Mouse (Mus musculus): ENCODE data around the gene Nphp4. TPM values are rescaled to one million over a fixed set of nuclear protein-coding genes. Genes with fewer than 3 reads are reported as not detected.

Gene Nphp4
- total and polyA plus RNA-seq, 3 experiments = 0.57 to 1.3 (median 0.70) TPM

DNA sequence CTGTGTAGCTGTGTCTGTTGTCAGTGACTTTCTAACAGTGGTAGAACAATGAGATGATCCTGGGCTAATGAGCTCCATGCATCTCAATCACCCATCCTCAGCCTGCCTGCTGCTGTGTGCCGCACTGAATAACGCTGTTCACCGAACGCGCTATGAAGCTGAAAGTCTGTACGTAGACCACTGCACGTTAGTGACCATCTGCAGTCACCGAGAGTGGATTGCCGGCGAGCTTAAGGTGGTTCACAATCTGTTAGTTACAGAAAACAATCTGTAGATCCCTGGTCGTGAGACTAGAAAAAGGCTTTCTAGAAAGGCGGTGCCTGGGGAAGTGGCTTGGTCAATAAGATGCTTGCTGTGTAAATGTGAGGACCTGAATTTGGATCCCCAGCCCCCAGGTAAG, 22.4 kb upstream of the Nphp4 start:
- intact Hi-C loops (cut with DNase I) = no loop called here
- no peak overlapping the region for H3K27ac ChIP-seq
- no peak overlapping the region for H3K4me3 ChIP-seq
- no peak overlapping the region for H3K9ac ChIP-seq (ENCODE audit: low read depth, low read length)
- WGBS = 89% methylated on average over 12 of the region's 12 CpGs
- no peak for DNase-seq
- H3K27me3 ChIP-seq (ENCODE audit: control insufficient read depth, insufficient read depth, low read length) = no peaks in the 10 kb centered on the region
- H3K4me1 ChIP-seq (ENCODE audit: control insufficient read depth, insufficient read depth, low read length) = no peaks in the 10 kb centered on the region
- no peaks in the 10 kb centered on the region for H3K79me2 ChIP-seq (replicated peaks; ENCODE audit: control insufficient read depth, insufficient read depth, low read length)
- TF ChIP-seq EP300 (IDR thresholded peaks at IDR 0.05; ENCODE audit: insufficient read depth, low read depth, low read length) (no peak), POLR2A (IDR thresholded peaks at IDR 0.05; ENCODE audit: insufficient read depth, low read depth, low read length) (no peak), CTCF (IDR thresholded peaks at IDR 0.05) (no peak)
- H3K36me3 ChIP-seq (ENCODE audit: control insufficient read depth, insufficient read depth, low read length) = no peaks in the 10 kb centered on the region

DNA sequence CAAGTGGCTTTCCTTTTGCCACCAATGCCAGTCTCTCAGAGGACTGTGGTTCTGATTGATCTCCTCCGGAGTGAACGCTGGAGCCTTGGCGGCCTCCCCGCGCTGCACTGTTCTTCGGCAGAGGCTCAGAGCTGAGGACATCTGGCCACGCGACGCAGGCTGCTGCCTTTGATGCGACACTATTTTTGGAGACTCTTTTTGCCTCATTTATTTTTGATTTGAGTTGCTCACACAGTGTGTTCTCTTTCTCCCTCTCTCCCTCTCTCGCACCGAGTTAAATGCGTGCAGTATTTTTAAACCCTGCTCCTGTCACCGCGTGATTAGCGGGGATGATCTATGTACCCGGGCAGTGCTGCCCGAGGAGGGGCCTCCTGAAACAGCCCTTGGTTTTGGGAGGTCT, 19.9 kb upstream of the Nphp4 start:
- no peak overlapping the region for H3K9ac ChIP-seq (ENCODE audit: low read depth, low read length)
- intact Hi-C loops (cut with DNase I) = no loop called here
- H3K79me2 ChIP-seq (replicated peaks; ENCODE audit: control insufficient read depth, insufficient read depth, low read length) = no peaks in the 10 kb centered on the region
- no peaks in the 10 kb centered on the region for H3K27me3 ChIP-seq (ENCODE audit: control insufficient read depth, insufficient read depth, low read length)
- no peaks in the 10 kb centered on the region for H3K4me1 ChIP-seq (ENCODE audit: control insufficient read depth, insufficient read depth, low read length)
- no peak for TF ChIP-seq CTCF (IDR thresholded peaks at IDR 0.05)
- no peak for TF ChIP-seq EP300 (IDR thresholded peaks at IDR 0.05; ENCODE audit: insufficient read depth, low read depth, low read length)
- no peak for TF ChIP-seq POLR2A (IDR thresholded peaks at IDR 0.05; ENCODE audit: insufficient read depth, low read depth, low read length)
- DNase-seq = no peak
- H3K4me3 ChIP-seq = no peak overlapping the region
- no peaks in the 10 kb centered on the region for H3K36me3 ChIP-seq (ENCODE audit: control insufficient read depth, insufficient read depth, low read length)
- WGBS = 49% methylated on average over 18 of the region's 18 CpGs
- no peak overlapping the region for H3K27ac ChIP-seq

DNA sequence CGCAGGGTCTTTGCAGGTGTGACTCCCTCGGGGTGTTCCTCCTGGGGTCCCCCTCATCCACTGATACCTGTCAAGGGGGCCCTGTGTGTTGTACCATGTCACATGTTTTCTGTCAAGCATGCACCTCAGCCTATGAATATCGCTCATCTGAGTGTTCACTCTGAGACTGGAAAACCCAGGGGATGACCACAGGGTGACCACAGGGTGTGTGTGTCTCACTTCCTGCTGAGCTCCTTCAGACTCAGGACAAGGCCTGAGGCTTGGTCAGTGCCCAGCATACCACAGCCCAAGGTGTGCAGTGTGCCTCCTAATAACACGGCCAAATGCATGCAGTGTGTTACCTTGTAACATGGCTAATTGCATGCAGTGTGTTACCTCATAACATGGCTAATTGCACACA, 18.8 kb upstream of the Nphp4 start:
- Histone ChIP-seq H3K27me3 (ENCODE audit: control insufficient read depth, insufficient read depth, low read length) (no peaks in the 10 kb centered on the region), H3K27ac (no peak overlapping the region), H3K9ac (ENCODE audit: low read depth, low read length) (no peak overlapping the region), H3K4me1 (ENCODE audit: control insufficient read depth, insufficient read depth, low read length) (no peaks in the 10 kb centered on the region), H3K79me2 (replicated peaks; ENCODE audit: control insufficient read depth, insufficient read depth, low read length) (no peaks in the 10 kb centered on the region), H3K36me3 (ENCODE audit: control insufficient read depth, insufficient read depth, low read length) (no peaks in the 10 kb centered on the region), H3K4me3 (no peak overlapping the region)
- intact Hi-C loops (cut with DNase I) = no loop called here
- TF ChIP-seq POLR2A (IDR thresholded peaks at IDR 0.05; ENCODE audit: insufficient read depth, low read depth, low read length) (no peak), EP300 (IDR thresholded peaks at IDR 0.05; ENCODE audit: insufficient read depth, low read depth, low read length) (no peak)
- no peak for DNase-seq
- WGBS = 83% methylated on average over 4 of the region's 4 CpGs

DNA sequence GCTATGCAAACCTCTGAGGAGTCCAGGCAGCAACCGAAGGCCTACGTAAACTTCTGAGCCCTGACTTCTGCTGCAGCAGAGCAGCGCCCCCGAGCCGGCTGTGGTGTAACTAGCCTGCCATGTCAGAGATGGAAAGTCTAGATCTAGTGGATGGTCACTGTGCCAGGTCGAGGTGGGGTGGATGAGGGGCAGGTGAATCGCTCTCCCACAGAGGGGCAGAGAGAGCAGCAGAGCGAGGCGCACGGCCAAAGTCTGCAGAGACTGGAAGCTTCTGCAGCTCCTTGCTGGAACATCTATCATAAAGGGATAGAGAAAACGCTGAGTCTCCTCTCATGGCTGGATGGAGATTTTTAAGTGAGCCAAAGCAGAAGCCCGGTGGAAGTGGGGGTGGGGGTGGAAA, 14.0 kb upstream of the Nphp4 start:
- 79% methylated on average over 12 of the region's 12 CpGs for WGBS
- TF ChIP-seq EP300 (IDR thresholded peaks at IDR 0.05; ENCODE audit: insufficient read depth, low read depth, low read length) = no peak
- no peak for TF ChIP-seq POLR2A (IDR thresholded peaks at IDR 0.05; ENCODE audit: insufficient read depth, low read depth, low read length)
- no peak for TF ChIP-seq CTCF (IDR thresholded peaks at IDR 0.05)
- intact Hi-C loops (cut with DNase I) = no loop called here
- H3K79me2 ChIP-seq (replicated peaks; ENCODE audit: control insufficient read depth, insufficient read depth, low read length) = no peaks in the 10 kb centered on the region
- no peaks in the 10 kb centered on the region for H3K36me3 ChIP-seq (ENCODE audit: control insufficient read depth, insufficient read depth, low read length)
- no peak overlapping the region for H3K4me3 ChIP-seq
- H3K4me1 ChIP-seq (ENCODE audit: control insufficient read depth, insufficient read depth, low read length) = no peaks in the 10 kb centered on the region
- H3K27me3 ChIP-seq (ENCODE audit: control insufficient read depth, insufficient read depth, low read length) = no peaks in the 10 kb centered on the region
- H3K27ac ChIP-seq = no peak overlapping the region
- no peak overlapping the region for H3K9ac ChIP-seq (ENCODE audit: low read depth, low read length)
- DNase-seq = no peak

DNA sequence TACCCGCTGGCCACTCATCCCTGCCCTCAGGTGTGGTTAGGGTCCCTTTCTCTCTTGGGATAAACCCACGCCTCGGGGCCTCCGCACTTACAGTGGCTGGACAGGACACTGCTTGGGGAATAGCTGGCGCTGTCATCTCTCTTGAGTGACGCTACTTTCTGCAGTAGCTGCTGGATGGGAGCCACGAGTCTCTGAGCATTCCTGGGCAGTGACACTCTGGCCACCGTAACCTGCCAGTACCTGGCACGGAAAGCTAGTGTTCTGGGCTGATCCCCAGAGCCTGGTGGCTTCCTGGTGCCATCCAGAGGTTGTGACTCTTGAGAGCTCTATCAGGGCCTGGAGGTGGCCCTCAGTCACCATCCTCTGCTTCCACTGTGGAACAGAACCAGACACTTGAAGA, 13.4 kb upstream of the Nphp4 start:
- Histone ChIP-seq H3K27me3 (ENCODE audit: control insufficient read depth, insufficient read depth, low read length) (no peaks in the 10 kb centered on the region), H3K36me3 (ENCODE audit: control insufficient read depth, insufficient read depth, low read length) (no peaks in the 10 kb centered on the region), H3K9ac (ENCODE audit: low read depth, low read length) (no peak overlapping the region), H3K79me2 (replicated peaks; ENCODE audit: control insufficient read depth, insufficient read depth, low read length) (no peaks in the 10 kb centered on the region), H3K4me1 (ENCODE audit: control insufficient read depth, insufficient read depth, low read length) (no peaks in the 10 kb centered on the region), H3K4me3 (no peak overlapping the region), H3K27ac (no peak overlapping the region)
- WGBS = 47% methylated on average over 9 of the region's 9 CpGs
- DNase-seq = peak; percentile 37 to 80
- intact Hi-C loops (cut with DNase I) = no loop called here
- TF ChIP-seq POLR2A (IDR thresholded peaks at IDR 0.05; ENCODE audit: insufficient read depth, low read depth, low read length) = no peak
- no peak for TF ChIP-seq CTCF (IDR thresholded peaks at IDR 0.05)
- TF ChIP-seq EP300 (IDR thresholded peaks at IDR 0.05; ENCODE audit: insufficient read depth, low read depth, low read length) = 0 out of 2 replicates have a peak, but pooled peaks have one; percentile 14

DNA sequence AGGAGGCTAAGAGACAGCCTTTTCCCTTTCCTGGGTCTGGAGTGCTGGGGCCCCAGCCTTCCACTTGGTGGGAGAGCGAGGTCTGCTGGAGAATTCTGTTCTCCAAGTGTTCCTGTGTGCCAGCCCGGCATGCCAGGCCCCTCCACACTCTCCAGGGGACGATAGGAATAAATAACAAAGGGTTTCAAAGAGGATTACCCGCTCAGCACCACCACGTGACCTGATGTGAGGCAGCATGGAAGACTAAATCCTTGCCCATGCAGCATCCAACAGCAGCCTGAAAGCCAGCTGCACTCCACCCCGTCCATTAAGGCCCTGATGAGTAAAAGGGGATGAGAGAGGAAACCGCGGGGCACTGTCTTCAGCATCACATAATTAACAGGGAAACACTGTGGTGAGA, 11.4 kb upstream of the Nphp4 start:
- Histone ChIP-seq H3K4me1 (ENCODE audit: control insufficient read depth, insufficient read depth, low read length) (no peaks in the 10 kb centered on the region), H3K4me3 (no peak overlapping the region), H3K79me2 (replicated peaks; ENCODE audit: control insufficient read depth, insufficient read depth, low read length) (no peaks in the 10 kb centered on the region), H3K27ac (no peak overlapping the region), H3K27me3 (ENCODE audit: control insufficient read depth, insufficient read depth, low read length) (no peaks in the 10 kb centered on the region), H3K9ac (ENCODE audit: low read depth, low read length) (no peak overlapping the region), H3K36me3 (ENCODE audit: control insufficient read depth, insufficient read depth, low read length) (no peaks in the 10 kb centered on the region)
- TF ChIP-seq EP300 (IDR thresholded peaks at IDR 0.05; ENCODE audit: insufficient read depth, low read depth, low read length) = no peak
- intact Hi-C loops (cut with DNase I) = no loop called here
- WGBS = 43% methylated on average over 8 of the region's 8 CpGs
- DNase-seq = no peak

All from heart, adult 2 months (tissue).